Mouse (Mus musculus) midbrain, embryonic 16.5 days (tissue): Measurements from ENCODE around the gene Hnrnpa3. TPM values are rescaled to one million over a fixed set of nuclear protein-coding genes. Genes with fewer than 3 reads are reported as not detected.
"Not testable (repeated sequence)": the region's sequence is repeated elsewhere in the genome, so short reads cannot be mapped to it uniquely, and the experiment has no call there.

Experiments
- ATAC-seq: fragments of 200-750 bp; cut with Nextera tagmentation; 2 replicates; pipeline ENCODE4 v1.8.0; 2017; ENCODE audit warnings: moderate TSS enrichment
- H3K27ac ChIP-seq: fragments of 300-500 bp; sonication (generic); 2 replicates; pipeline ENCODE4 v1.5.1; 2014; ENCODE audit warnings: mild to moderate bottlenecking, low read length, mixed read lengths
- H3K27me3 ChIP-seq: fragments of 300-500 bp; sonication (generic); 2 replicates; pipeline ENCODE4 v1.6.1; 2014; ENCODE audit warnings: low read depth, low read length, mixed read lengths; ENCODE audit not compliant: control insufficient read depth, insufficient read depth
- H3K36me3 ChIP-seq: fragments of 300-500 bp; sonication (generic); 2 replicates; pipeline ENCODE4 v1.6.1; 2014; ENCODE audit warnings: mild to moderate bottlenecking, low read length, moderate library complexity, mixed read lengths; ENCODE audit not compliant: control insufficient read depth, insufficient read depth
- H3K4me1 ChIP-seq: fragments of 300-500 bp; sonication (generic); 2 replicates; pipeline ENCODE4 v1.6.1; 2014; ENCODE audit warnings: mild to moderate bottlenecking, low read length, mixed read lengths; ENCODE audit not compliant: control insufficient read depth, insufficient read depth
- H3K4me2 ChIP-seq: fragments of 300-500 bp; sonication (generic); 2 replicates; pipeline ENCODE4 v1.6.1; 2014; ENCODE audit warnings: mild to moderate bottlenecking, low read length, mixed read lengths
- H3K4me3 ChIP-seq: fragments of 300-500 bp; sonication (generic); 2 replicates; pipeline ENCODE4 v1.5.1; 2014; ENCODE audit warnings: low read depth, mild to moderate bottlenecking, low read length, moderate library complexity, mixed read lengths
- H3K9ac ChIP-seq: fragments of 300-500 bp; sonication (generic); 2 replicates; pipeline ENCODE4 v1.6.1; 2014; ENCODE audit warnings: low read depth, low read length, mixed read lengths
- H3K9me3 ChIP-seq: fragments of 300-500 bp; sonication (generic); replicated peaks from 2 replicates; pipeline ENCODE4 v1.6.1; 2014; ENCODE audit warnings: mild to moderate bottlenecking, low read length, mixed read lengths; ENCODE audit not compliant: control insufficient read depth, poor library complexity, severe bottlenecking
- WGBS: fragments of 180-500 bp; shearing (Covaris S2); extraction: QIAGEN DNeasy Blood & Tissue Kit; methylation state at CpG from one replicate; pipeline ENCODE4 v1.1.7; 2014; 5-methylcytosine and 5-hydroxymethylcytosine counted together
- polyA plus RNA-seq: library from polyadenylated mRNA; unstranded; fragments of >200 nt; fragmentation: Nextera tagmentation; extraction: Ambion mirVana; gene quantifications from 2 replicates; pipeline ENCODE4 v1.2.1, GENCODE M21; 2015

Gene Hnrnpa3
- polyA plus RNA-seq = 169 and 217 TPM in 2 replicates

DNA sequence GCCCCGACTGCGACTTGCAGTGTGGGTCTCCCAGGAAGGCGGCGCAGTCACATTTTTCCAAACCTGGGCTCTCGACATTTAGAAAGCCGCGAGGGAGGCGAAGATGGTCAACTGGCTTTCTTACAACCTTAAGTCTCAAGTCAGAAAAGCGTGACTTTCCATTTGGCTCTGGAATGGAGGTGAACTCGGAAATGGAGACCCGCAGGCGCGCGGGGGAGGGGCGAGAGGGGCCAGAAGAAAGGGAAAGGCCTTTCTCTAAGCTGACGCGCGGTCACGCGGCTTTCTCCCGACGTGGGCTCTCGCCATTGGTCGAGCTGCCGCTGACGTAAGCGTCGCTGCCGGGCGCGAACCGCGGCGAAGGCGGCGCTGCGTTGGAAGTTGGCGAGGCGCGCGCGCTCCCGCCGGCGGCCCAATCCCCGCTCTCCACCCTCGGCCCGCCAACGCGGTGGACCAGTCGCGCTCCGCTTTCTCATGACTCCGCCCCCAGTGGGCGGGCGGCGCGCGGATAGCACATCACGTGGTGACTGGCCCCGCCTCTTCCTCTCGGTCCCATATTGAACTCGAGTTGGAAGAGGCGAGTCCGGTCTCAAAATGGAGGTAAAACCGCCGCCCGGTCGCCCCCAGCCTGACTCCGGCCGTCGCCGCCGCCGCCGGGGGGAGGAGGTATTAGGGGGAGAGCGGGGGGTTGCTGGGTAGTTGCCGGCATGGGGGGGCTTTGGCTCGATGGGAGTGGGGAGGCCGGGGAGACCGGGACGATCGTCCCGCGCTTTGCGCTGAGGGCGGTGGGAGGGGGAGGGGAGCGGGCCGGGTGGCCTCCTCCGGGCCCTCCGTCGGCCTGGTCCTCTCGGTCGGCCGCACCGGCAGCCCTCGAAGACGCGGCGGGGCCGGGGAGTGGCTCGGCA is at the start of gene Hnrnpa3:
Gene Hnrnpa3 (plus strand): TSS at position 535 of the 902 bp plus-strand sequence.
- H3K4me1 ChIP-seq = peaks cover 19% of the 10 kb centered on the region
- under 1% methylated on average over 77 of the region's 102 CpGs for WGBS

DNA sequence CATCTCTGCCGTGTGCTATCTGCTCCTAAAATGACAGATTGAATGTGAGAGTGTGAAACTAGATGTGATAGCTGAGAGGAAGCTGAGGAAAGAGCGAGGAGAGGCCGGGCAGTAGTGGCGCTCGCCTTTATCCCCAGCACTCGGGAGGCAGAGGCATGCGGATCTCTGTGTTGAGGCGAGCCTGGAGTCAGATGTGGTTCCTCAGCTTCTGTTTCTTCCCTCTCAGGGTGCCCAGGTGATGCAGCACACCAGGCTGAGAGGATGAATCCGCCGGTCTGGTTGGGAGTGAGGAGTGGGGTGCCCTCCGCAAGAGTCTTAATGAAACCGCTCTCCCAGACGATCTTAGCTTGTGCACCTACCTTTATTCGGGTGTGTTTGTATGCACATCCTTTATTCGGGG is 49.1 kb upstream of the Hnrnpa3 start:
- ATAC-seq = no peak
- Histone ChIP-seq H3K9me3 (no peaks in the 10 kb centered on the region), H3K27ac (no peak overlapping the region), H3K36me3 (no peaks in the 10 kb centered on the region), H3K27me3 (peaks cover 3% of the 10 kb centered on the region; the same call in 1 of the 2 replicates), H3K4me1 (peaks cover 7% of the 10 kb centered on the region; the same call in 1 of the 2 replicates), H3K4me2 (peak overlapping the region; percentile 49), H3K4me3 (peak overlapping the region; percentile 24; the same call in 1 of the 2 replicates), H3K9ac (no peak overlapping the region)
- WGBS = 69% methylated on average over 15 of the region's 15 CpGs

More for the DNA sequence above, at the start of gene Hnrnpa3:
- Histone ChIP-seq H3K36me3 (peaks cover 5% of the 10 kb centered on the region), H3K27me3 (no peaks in the 10 kb centered on the region), H3K4me2 (peak within 1 kb of the TSS; percentile 86), H3K4me3 (peak within 1 kb of the TSS; percentile 90), H3K9ac (peak within 1 kb of the TSS; percentile 92), H3K27ac (peak within 1 kb of the TSS; percentile 100), H3K9me3 (no peaks in the 10 kb centered on the region)
- peak; percentile 96 for ATAC-seq

DNA sequence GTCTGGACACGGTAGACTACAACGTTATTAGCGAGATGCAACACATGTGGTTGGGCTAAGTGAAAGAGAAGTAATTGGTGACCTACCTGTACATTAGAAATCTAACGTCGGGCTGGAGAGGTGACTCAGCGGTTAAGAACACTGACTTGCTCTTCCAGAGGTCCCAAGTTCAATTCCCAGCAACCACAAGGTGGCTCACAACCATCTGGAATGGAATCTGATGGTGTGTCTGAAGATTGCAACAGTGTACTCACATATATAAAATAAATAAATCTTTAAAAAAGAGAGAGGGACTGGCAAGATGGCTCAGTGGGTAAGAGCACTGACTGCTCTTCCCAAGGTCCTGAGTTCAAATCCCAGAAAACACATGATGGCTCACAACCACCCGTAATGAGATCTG is 48.5 kb upstream of the Hnrnpa3 start:
- H3K9ac ChIP-seq, H3K4me2 ChIP-seq, ATAC-seq, H3K4me3 ChIP-seq, H3K9me3 ChIP-seq, H3K4me1 ChIP-seq, H3K27ac ChIP-seq, H3K27me3 ChIP-seq, H3K36me3 ChIP-seq: not testable (repeated sequence)
- WGBS = 91% methylated on average over 7 of the region's 7 CpGs

DNA sequence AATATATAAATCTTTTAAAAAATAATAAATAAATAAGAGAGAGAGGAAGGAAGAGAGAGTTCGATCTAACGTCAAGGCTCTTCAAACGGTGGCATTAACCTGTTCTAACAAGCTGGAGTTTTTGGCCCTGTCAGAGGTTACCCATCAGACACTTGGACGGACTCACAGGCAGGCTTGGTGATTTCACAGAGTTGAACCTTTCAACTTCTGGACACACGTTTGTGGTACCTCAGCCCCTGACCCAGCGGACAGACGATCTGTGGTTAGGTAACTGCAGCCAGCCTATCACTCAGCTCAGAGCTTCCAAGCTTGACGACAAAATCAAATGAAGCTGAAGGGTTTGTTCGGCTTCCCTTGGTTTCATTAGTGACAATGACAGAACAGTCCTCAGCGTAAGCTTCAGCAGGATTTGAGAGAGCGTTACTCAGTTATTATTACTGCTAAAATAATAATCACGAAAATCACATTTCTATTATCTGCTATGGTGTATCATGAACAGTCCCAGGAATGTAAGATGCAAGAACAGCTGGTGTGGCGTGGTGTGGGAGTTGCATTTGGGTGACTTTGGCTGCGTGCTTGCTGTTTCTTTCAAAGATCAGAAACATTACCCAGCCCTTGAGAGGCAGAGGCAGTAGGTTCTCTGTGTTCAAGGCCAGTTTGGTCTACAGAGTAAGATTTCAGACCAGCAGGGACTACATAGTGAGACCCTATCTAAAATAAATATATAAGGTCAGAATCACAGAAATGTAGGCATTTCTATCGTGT is 47.8 kb upstream of the Hnrnpa3 start:
- Histone ChIP-seq H3K27ac (no peak overlapping the region), H3K9me3 (no peaks in the 10 kb centered on the region), H3K4me1 (peaks cover 7% of the 10 kb centered on the region; the same call in 1 of the 2 replicates), H3K9ac (no peak overlapping the region), H3K4me3 (no peak overlapping the region), H3K4me2 (no peak overlapping the region), H3K27me3 (peaks cover 3% of the 10 kb centered on the region; the same call in 1 of the 2 replicates), H3K36me3 (no peaks in the 10 kb centered on the region)
- no peak for ATAC-seq
- 89% methylated on average over 15 of the region's 15 CpGs for WGBS

DNA sequence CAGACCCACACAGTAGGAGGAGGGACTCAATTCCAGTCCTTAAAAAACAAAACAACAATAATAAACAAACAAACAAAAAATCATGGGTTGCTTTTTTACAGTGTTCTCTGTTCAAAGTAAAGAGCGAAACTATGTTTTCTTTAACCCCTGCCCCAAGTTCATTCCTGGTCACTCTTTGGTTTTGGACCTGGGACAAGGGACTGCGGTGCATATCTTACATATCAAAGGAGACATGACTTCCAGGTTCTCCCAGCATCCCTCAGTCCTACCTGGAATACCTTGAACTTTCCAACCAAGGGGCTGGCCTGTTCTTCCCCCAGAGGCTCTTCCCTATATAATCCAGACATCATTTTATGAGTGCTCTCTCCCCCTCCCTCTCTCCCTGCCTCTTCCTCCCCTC is 47.1 kb upstream of the Hnrnpa3 start:
- no peak overlapping the region for H3K9ac ChIP-seq
- no peaks in the 10 kb centered on the region for H3K9me3 ChIP-seq
- no peak overlapping the region for H3K4me2 ChIP-seq
- no peaks in the 10 kb centered on the region for H3K36me3 ChIP-seq
- WGBS = 98% methylated on average over 2 of the region's 2 CpGs
- peaks cover 3% of the 10 kb centered on the region; the same call in 1 of the 2 replicates for H3K27me3 ChIP-seq
- H3K27ac ChIP-seq = no peak overlapping the region
- no peak overlapping the region for H3K4me3 ChIP-seq
- ATAC-seq = no peak
- H3K4me1 ChIP-seq = peaks cover 7% of the 10 kb centered on the region; the same call in 1 of the 2 replicates

DNA sequence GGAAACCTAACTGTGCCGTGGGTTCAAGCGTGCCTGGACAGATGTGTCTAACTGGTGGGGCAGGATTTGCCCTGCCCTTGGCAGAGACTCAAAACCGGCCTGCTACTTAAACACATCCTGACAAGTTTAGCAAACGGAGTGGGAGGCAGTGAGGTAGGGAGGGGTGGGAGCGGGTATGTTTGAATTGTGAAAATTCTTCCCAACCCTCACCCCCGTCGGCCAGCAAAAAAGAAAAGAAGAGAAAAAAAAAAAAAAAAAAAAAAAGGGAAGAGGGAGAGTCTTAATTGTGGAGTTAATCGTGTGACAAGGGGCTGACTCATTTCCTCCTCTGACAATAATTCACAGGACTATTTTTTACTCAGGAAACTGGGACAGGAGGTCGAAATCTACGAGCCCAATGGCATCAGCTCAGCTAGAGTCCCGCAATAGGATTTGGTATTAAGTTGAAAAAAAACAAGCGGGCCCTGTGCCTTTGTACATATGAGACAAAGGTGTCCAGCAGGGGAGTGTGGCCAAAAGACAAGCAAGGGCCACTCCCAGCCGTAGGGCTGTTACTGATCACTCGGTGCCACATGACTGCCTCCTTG is 46.0 kb upstream of the Hnrnpa3 start:
- Histone ChIP-seq H3K4me3 (no peak overlapping the region), H3K27me3 (peaks cover 3% of the 10 kb centered on the region; the same call in 1 of the 2 replicates), H3K4me2 (no peak overlapping the region), H3K36me3 (no peaks in the 10 kb centered on the region), H3K27ac (no peak overlapping the region), H3K9me3 (no peaks in the 10 kb centered on the region), H3K9ac (0 out of 2 replicates have a peak overlapping the region, but pooled peaks have one; percentile 20), H3K4me1 (peaks cover 7% of the 10 kb centered on the region; the same call in 1 of the 2 replicates)
- WGBS = 16% methylated on average over 14 of the region's 14 CpGs
- ATAC-seq = no peak

DNA sequence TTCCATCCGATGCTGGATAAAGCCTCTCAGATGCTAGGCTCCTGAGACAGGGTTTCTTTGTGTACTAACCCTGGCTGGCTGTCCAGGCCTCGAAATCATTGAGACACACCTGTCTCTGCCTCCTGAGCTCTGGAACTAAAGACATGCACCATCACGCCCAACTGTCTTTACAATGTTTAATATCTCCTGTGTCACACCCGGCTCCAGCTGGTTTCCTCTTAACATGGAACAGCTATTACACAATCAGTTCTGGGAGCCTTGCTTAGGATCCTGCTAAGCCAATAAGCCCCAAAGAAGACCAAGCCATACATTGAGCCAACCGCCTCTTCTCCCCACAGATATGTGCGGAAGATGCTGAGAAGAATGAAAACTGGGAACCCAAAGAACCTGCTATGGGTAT is 44.5 kb upstream of the Hnrnpa3 start:
- WGBS = 94% methylated on average over 6 of the region's 6 CpGs

DNA sequence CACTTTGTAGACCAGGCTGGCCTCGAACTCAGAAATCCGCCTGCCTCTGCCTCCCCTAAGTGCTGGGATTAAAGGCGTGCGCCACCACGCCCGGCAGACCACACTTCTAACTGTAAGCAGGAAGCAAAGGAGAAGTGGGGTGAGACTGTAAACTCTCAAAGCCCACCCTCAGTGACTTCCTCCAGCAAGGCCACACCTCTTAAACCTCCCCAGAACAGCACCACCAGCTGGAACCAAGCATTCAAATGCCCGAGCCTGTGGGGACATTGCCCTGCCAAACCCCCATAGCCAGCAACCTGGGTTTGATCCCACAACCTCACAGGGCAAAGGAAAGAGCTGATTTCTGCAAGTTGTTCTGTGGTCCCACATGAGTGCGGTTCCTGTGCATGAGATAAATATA is 42.1 kb upstream of the Hnrnpa3 start:
- Histone ChIP-seq H3K9me3 (no peaks in the 10 kb centered on the region), H3K4me3 (no peak overlapping the region), H3K27me3 (no peaks in the 10 kb centered on the region), H3K9ac (no peak overlapping the region), H3K36me3 (no peaks in the 10 kb centered on the region), H3K27ac (no peak overlapping the region), H3K4me2 (no peak overlapping the region), H3K4me1 (no peaks in the 10 kb centered on the region)
- WGBS = 96% methylated on average over 8 of the region's 8 CpGs
- no peak for ATAC-seq

More for the DNA sequence above, 44.5 kb upstream of the Hnrnpa3 start:
- Histone ChIP-seq H3K36me3 (no peaks in the 10 kb centered on the region), H3K9me3 (no peaks in the 10 kb centered on the region), H3K4me3 (no peak overlapping the region), H3K27ac (no peak overlapping the region), H3K4me2 (no peak overlapping the region), H3K27me3 (peaks cover 3% of the 10 kb centered on the region; the same call in 1 of the 2 replicates), H3K9ac (no peak overlapping the region), H3K4me1 (0 out of 2 replicates have a peak, but pooled peaks cover under 1% of the 10 kb centered on the region)
- ATAC-seq = no peak
